Mouse (Mus musculus): Measurements from ENCODE around the gene Fmnl1. TPM values are rescaled to one million over a fixed set of nuclear protein-coding genes. Genes with fewer than 3 reads are reported as not detected.

Gene Fmnl1
- total RNA-seq, 2 experiments from 2014 or later: 186 to 209 TPM

GRCm38 (mm10) chr11:103141101-103141943, 29.6 kb upstream of the Fmnl1 start:
- intact Hi-C loops (cut with DNase I): no loop called here
- H3K27ac ChIP-seq: peak overlapping the region; percentile 86
- TF ChIP-seq CTCF (IDR thresholded peaks at IDR 0.05): no peak
- DNase-seq (ENCODE audit: extremely low spot score in 1 of 2, low spot score in 2 of 2): peak in 1 of 2 experiments; percentile 36
- H3K4me3 ChIP-seq: no peak overlapping the region

- DNase-seq (ENCODE audit: extremely low spot score in 1 of 2, low spot score in 2 of 2): no peak
- Histone ChIP-seq H3K4me3 (no peak overlapping the region), H3K27ac (peak overlapping the region; percentile 86)
- intact Hi-C loops (cut with DNase I): no loop called here
- TF ChIP-seq CTCF (IDR thresholded peaks at IDR 0.05): no peak
Observed at GRCm38 (mm10) chr11:103141944-103142255, 29.0 kb upstream of the Fmnl1 start.

- no peak; the same call in 1 of the 2 replicates for TF ChIP-seq CTCF (IDR thresholded peaks at IDR 0.05)
- H3K4me3 ChIP-seq: peak overlapping the region; percentile 44
- intact Hi-C loops (cut with DNase I): no loop called here
- peak overlapping the region; percentile 98 for H3K27ac ChIP-seq
- DNase-seq (ENCODE audit: extremely low spot score in 1 of 2, low spot score in 2 of 2): peak; percentile 82 to 87
Observed at GRCm38 (mm10) chr11:103142441-103143182, 28.3 kb upstream of the Fmnl1 start.

GRCm38 (mm10) chr11:103144309-103145285, 26.3 kb upstream of the Fmnl1 start:
- no peak for TF ChIP-seq CTCF (IDR thresholded peaks at IDR 0.05)
- H3K27ac ChIP-seq: no peak overlapping the region
- intact Hi-C loops (cut with DNase I): no loop called here
- DNase-seq (ENCODE audit: extremely low spot score in 1 of 2, low spot score in 2 of 2): no peak
- no peak overlapping the region for H3K4me3 ChIP-seq

- Histone ChIP-seq H3K27ac (no peak overlapping the region), H3K4me3 (no peak overlapping the region)
- no peak; the same call in 1 of the 2 replicates for TF ChIP-seq CTCF (IDR thresholded peaks at IDR 0.05)
- intact Hi-C loops (cut with DNase I): no loop called here
- DNase-seq (ENCODE audit: extremely low spot score in 1 of 2, low spot score in 2 of 2): no peak
Observed at GRCm38 (mm10) chr11:103146386-103146785, 24.5 kb upstream of the Fmnl1 start.

- Histone ChIP-seq H3K4me3 (no peak overlapping the region), H3K27ac (no peak overlapping the region)
- intact Hi-C loops (cut with DNase I): no loop called here
- DNase-seq (ENCODE audit: extremely low spot score in 1 of 2, low spot score in 2 of 2): no peak
- TF ChIP-seq CTCF (IDR thresholded peaks at IDR 0.05): no peak
Observed at GRCm38 (mm10) chr11:103147766-103148165, 23.1 kb upstream of the Fmnl1 start.

GRCm38 (mm10) chr11:103149771-103150170, 21.1 kb upstream of the Fmnl1 start:
- TF ChIP-seq CTCF (IDR thresholded peaks at IDR 0.05): no peak
- H3K4me3 ChIP-seq: no peak overlapping the region
- intact Hi-C loops (cut with DNase I): loop anchor here (10.0 kb wide), 1 partner anchor 245 kb away; the partner anchor contains the start of gene Gfap
- no peak for DNase-seq (ENCODE audit: extremely low spot score in 1 of 2, low spot score in 2 of 2)
- H3K27ac ChIP-seq: no peak overlapping the region

GRCm38 (mm10) chr11:103158621-103159478, 12.1 kb upstream of the Fmnl1 start:
- peak overlapping the region; percentile 61; the same call in 1 of the 2 replicates for H3K27ac ChIP-seq
- peak; percentile 95 for TF ChIP-seq CTCF (IDR thresholded peaks at IDR 0.05)
- 0 out of 2 replicates have a peak overlapping the region, but pooled peaks have one; percentile 1 for H3K4me3 ChIP-seq
- intact Hi-C loops (cut with DNase I): loop anchor here (1.0 to 10.0 kb wide), 3 partner anchors 42 to 254 kb away; partner anchors contain the start of gene Gfap
- peak; percentile 91 to 95 for DNase-seq (ENCODE audit: extremely low spot score in 1 of 2, low spot score in 2 of 2)

GRCm38 (mm10) chr11:103160738-103161137, 10.2 kb upstream of the Fmnl1 start:
- no peak for TF ChIP-seq CTCF (IDR thresholded peaks at IDR 0.05)
- no peak overlapping the region for H3K4me3 ChIP-seq
- DNase-seq (ENCODE audit: extremely low spot score in 1 of 2, low spot score in 2 of 2): no peak
- H3K27ac ChIP-seq: no peak overlapping the region
- intact Hi-C loops (cut with DNase I): loop anchor here (10.0 kb wide), 1 partner anchor 394 kb away; no protein-coding TSS in a partner anchor

GRCm38 (mm10) chr11:103161449-103161848, 9.5 kb upstream of the Fmnl1 start:
- no peak overlapping the region for H3K27ac ChIP-seq
- H3K4me3 ChIP-seq: no peak overlapping the region
- intact Hi-C loops (cut with DNase I): loop anchor here (10.0 kb wide), 1 partner anchor 393 kb away; no protein-coding TSS in a partner anchor
- DNase-seq (ENCODE audit: extremely low spot score in 1 of 2, low spot score in 2 of 2): no peak
- TF ChIP-seq CTCF (IDR thresholded peaks at IDR 0.05): no peak; the same call in 1 of the 2 replicates
